Mouse (Mus musculus): ENCODE measurements around the gene Yjefn3. TPM values are rescaled to one million over a fixed set of nuclear protein-coding genes. Genes with fewer than 3 reads are reported as not detected.

The Yjefn3 gene
- polyA plus RNA-seq, 1 experiment, result 1.9 TPM

DNA sequence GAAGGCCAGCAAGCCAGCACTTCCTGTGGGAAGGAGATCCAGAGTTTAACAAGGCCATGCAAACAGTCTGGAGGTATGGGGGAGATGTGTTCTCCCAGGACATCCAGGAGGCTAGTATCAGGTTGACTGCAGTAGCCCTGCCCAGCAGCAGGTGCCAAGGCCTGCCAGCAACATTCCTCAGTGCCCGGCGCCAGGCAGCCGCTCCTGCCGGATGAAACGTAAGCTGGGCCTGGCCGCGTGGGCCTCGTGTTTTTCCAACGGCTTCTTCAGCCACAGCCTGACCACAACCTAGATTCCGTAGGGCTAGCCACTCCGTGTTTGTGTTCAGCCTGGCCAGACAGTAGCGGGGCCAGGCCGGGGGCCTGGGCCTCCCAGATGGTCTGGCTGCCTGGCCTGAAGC lies 27.9 kb downstream of the Yjefn3 start:
- Histone ChIP-seq H3K36me3 (ENCODE audit: control insufficient read depth, insufficient read depth, low read length) (no peaks in the 10 kb centered on the region), H3K4me3 (ENCODE audit: extremely low read depth, insufficient read depth, insufficient read length) (no peak overlapping the region), H3K27ac (ENCODE audit: insufficient read depth, low read length) (no peak overlapping the region), H3K4me1 (ENCODE audit: control insufficient read depth, insufficient read depth, insufficient read length) (no peaks in the 10 kb centered on the region), H3K27me3 (ENCODE audit: control insufficient read depth, insufficient read depth, low read length) (peaks cover 3% of the 10 kb centered on the region; the same call in 1 of the 2 replicates)
- TF ChIP-seq CTCF (IDR thresholded peaks at IDR 0.05; ENCODE audit: extremely low read depth, insufficient read depth, insufficient read length, insufficient replicate concordance), result no peak
- TF ChIP-seq POLR2A (IDR thresholded peaks at IDR 0.05; ENCODE audit: low read depth, low read length), result no peak
- 91% methylated on average over 13 of the region's 13 CpGs for WGBS
- no peak for DNase-seq (ENCODE audit: low read depth in 1 of 2, low spot score in 2 of 2)

DNA sequence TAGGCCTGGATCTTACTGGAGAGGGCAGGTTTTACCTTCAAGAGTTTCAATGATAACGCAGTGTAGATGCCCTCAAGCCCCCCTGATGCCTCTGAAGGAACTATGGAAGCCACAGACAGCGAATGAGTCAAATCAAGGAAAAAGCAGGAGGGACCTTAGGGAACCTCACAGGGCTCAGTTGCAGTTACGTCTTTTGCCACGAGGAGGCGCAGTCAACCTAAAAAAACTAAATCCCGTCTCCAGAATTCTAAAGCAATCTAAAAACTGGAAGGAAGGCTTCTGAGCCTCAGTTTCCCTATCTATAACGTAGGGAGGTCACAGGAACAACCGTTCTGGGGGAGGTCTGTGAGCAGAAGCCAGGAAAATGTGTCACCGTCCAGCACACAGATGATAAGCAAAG lies 28.4 kb downstream of the Yjefn3 start:
- Histone ChIP-seq H3K4me1 (ENCODE audit: control insufficient read depth, insufficient read depth, insufficient read length) (no peaks in the 10 kb centered on the region), H3K36me3 (ENCODE audit: control insufficient read depth, insufficient read depth, low read length) (no peaks in the 10 kb centered on the region), H3K27ac (ENCODE audit: insufficient read depth, low read length) (no peak overlapping the region), H3K4me3 (ENCODE audit: extremely low read depth, insufficient read depth, insufficient read length) (no peak overlapping the region), H3K27me3 (ENCODE audit: control insufficient read depth, insufficient read depth, low read length) (no peaks in the 10 kb centered on the region)
- 14% methylated on average over 9 of the region's 9 CpGs for WGBS
- no peak for TF ChIP-seq POLR2A (IDR thresholded peaks at IDR 0.05; ENCODE audit: low read depth, low read length)
- peak; percentile 58; the same call in 1 of the 2 replicates for TF ChIP-seq CTCF (IDR thresholded peaks at IDR 0.05; ENCODE audit: extremely low read depth, insufficient read depth, insufficient read length, insufficient replicate concordance)
- DNase-seq (ENCODE audit: low read depth in 1 of 2, low spot score in 2 of 2), result peak in 1 of 2 experiments; percentile 39

DNA sequence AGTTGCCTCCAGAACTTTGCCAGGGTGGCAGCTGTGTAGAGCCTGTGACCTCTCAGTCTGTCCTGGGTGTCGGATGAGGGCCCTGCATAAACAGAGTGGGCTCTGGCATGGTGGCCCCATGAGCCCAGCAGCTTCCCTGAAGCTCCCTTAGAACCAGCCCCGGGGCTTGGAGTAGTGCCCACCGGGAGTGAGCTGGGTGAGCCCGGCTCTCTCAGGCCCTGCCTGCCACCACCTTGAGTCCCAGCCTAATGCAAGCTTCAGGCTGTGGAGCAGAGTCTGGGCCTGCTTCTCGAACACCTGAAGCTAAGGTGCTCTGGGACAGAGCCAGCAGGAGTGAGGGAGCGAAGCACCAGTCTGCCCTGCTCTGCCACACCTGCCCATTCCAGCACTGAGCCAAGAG lies 31.6 kb downstream of the Yjefn3 start:
- DNase-seq (ENCODE audit: low read depth in 1 of 2, low spot score in 2 of 2), result no peak
- no peaks in the 10 kb centered on the region for H3K4me1 ChIP-seq (ENCODE audit: control insufficient read depth, insufficient read depth, insufficient read length)
- no peaks in the 10 kb centered on the region for H3K27me3 ChIP-seq (ENCODE audit: control insufficient read depth, insufficient read depth, low read length)
- H3K4me3 ChIP-seq (ENCODE audit: extremely low read depth, insufficient read depth, insufficient read length), result no peak overlapping the region
- no peak for TF ChIP-seq CTCF (IDR thresholded peaks at IDR 0.05; ENCODE audit: extremely low read depth, insufficient read depth, insufficient read length, insufficient replicate concordance)
- no peak for TF ChIP-seq POLR2A (IDR thresholded peaks at IDR 0.05; ENCODE audit: low read depth, low read length)
- no peaks in the 10 kb centered on the region for H3K36me3 ChIP-seq (ENCODE audit: control insufficient read depth, insufficient read depth, low read length)
- no peak overlapping the region for H3K27ac ChIP-seq (ENCODE audit: insufficient read depth, low read length)
- 84% methylated on average over 6 of the region's 6 CpGs for WGBS

DNA sequence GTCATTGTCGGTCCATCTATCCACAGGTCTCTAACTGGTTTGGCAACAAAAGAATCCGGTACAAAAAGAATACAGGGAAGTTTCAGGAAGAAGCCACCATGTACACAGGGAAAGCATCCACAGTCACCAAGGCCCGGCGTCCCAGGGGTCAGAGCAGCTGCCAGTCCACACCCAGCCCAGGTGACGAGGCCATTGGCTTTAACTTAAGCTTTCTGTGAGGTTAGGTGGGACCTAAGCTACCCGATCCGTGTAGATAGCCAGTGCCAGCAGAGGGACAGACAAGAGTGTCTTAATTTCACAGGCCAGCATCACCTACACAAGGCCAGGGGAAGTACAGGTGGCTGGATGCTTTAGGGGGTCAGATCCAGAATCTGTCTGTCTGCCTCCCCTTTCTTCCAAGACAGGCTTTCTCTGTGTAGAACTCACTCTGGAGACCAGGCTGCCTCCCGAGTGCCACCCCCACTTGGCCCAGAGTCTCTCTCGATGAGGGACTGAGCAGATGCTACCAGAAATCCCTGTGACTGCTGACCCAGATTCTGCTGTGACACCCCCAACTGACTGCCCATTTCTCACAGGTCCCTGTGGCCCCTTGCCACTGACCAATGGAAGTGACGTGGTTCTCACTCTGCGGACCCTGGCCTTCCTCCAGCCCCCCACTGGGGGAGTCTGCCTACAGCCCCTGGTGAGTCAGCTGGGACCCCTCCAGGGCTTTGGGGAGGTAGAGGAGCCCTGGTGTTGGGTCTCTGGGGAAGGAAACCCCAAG lies 32.3 kb downstream of the Yjefn3 start:
- no peak for TF ChIP-seq CTCF (IDR thresholded peaks at IDR 0.05; ENCODE audit: extremely low read depth, insufficient read depth, insufficient read length, insufficient replicate concordance)
- TF ChIP-seq POLR2A (IDR thresholded peaks at IDR 0.05; ENCODE audit: low read depth, low read length), result no peak
- no peak overlapping the region for H3K4me3 ChIP-seq (ENCODE audit: extremely low read depth, insufficient read depth, insufficient read length)
- no peaks in the 10 kb centered on the region for H3K27me3 ChIP-seq (ENCODE audit: control insufficient read depth, insufficient read depth, low read length)
- DNase-seq (ENCODE audit: low read depth in 1 of 2, low spot score in 2 of 2), result no peak
- H3K36me3 ChIP-seq (ENCODE audit: control insufficient read depth, insufficient read depth, low read length), result no peaks in the 10 kb centered on the region
- no peak overlapping the region for H3K27ac ChIP-seq (ENCODE audit: insufficient read depth, low read length)
- 93% methylated on average over 11 of the region's 11 CpGs for WGBS
- H3K4me1 ChIP-seq (ENCODE audit: control insufficient read depth, insufficient read depth, insufficient read length), result no peaks in the 10 kb centered on the region

DNA sequence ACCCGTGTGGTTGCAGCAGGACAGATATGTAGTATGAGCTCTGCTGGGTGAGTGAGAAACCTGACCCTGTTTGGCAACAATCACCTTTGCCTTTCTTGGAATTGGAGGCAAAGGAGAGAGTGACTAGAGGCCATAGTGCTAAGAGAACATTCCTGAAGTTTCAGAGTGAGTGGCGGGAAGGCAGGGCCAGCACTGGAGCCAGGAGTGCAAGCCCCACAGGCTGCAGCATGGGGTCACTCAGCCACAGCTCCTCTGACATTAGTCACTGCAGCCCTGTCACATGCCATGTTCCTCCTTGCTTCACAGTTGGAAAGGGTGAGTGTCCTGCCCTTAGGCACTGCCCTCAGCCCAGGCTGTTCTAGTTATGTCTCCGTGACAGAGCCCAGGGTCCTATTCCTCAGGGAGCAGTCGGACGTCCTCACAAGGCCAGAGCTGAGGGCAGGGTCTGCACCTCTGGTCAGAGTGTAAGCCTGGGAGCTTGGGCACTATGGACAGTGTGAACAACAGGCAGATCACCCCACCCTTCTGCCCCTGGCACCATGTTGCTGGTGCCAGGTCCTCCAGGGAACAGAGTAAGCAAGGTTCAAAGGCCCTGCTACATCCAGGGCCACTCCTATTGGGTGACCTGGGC lies 34.7 kb downstream of the Yjefn3 start:
- Histone ChIP-seq H3K4me1 (ENCODE audit: control insufficient read depth, insufficient read depth, insufficient read length) (no peaks in the 10 kb centered on the region), H3K27ac (ENCODE audit: insufficient read depth, low read length) (no peak overlapping the region), H3K27me3 (ENCODE audit: control insufficient read depth, insufficient read depth, low read length) (no peaks in the 10 kb centered on the region), H3K36me3 (ENCODE audit: control insufficient read depth, insufficient read depth, low read length) (no peaks in the 10 kb centered on the region), H3K4me3 (ENCODE audit: extremely low read depth, insufficient read depth, insufficient read length) (no peak overlapping the region)
- no peak for DNase-seq (ENCODE audit: low read depth in 1 of 2, low spot score in 2 of 2)
- no peak for TF ChIP-seq POLR2A (IDR thresholded peaks at IDR 0.05; ENCODE audit: low read depth, low read length)
- no peak for TF ChIP-seq CTCF (IDR thresholded peaks at IDR 0.05; ENCODE audit: extremely low read depth, insufficient read depth, insufficient read length, insufficient replicate concordance)
- 94% methylated on average over 5 of the region's 5 CpGs for WGBS

DNA sequence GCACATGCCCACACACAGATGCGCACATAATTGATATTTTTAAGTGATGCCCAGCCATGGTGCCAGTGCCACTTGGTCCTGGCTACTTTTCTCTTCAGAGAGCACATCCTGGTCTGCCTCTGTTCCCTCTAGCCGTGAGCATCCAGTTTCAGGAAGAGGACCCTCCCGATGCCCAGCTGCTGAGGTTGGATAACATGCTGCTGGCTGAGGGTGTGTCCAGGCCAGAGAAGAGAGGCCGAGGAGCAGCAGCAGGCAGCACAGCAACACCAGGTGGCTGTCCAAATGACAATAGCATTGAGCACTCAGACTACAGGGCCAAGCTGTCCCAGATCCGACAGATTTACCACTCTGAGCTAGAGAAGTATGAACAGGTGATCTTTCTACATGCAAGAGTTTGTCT lies 38.3 kb downstream of the Yjefn3 start:
- Histone ChIP-seq H3K4me3 (ENCODE audit: extremely low read depth, insufficient read depth, insufficient read length) (no peak overlapping the region), H3K27ac (ENCODE audit: insufficient read depth, low read length) (no peak overlapping the region), H3K36me3 (ENCODE audit: control insufficient read depth, insufficient read depth, low read length) (no peaks in the 10 kb centered on the region), H3K4me1 (ENCODE audit: control insufficient read depth, insufficient read depth, insufficient read length) (no peaks in the 10 kb centered on the region), H3K27me3 (ENCODE audit: control insufficient read depth, insufficient read depth, low read length) (no peaks in the 10 kb centered on the region)
- TF ChIP-seq CTCF (IDR thresholded peaks at IDR 0.05; ENCODE audit: extremely low read depth, insufficient read depth, insufficient read length, insufficient replicate concordance), result no peak
- TF ChIP-seq POLR2A (IDR thresholded peaks at IDR 0.05; ENCODE audit: low read depth, low read length), result no peak
- DNase-seq (ENCODE audit: low read depth in 1 of 2, low spot score in 2 of 2), result no peak
- 81% methylated on average over 5 of the region's 5 CpGs for WGBS

Data from spleen, adult 2 months (tissue).